Mouse (Mus musculus) adrenal gland, adult (tissue): ENCODE measurements around the gene Lrrc9.

Experiments used
- DNase-seq, 2 experiments: peaks; one replicate each; pipeline ENCODE4 v3.0.0; 2022 to 2023; ENCODE audit warnings: low spot score in 1 of 2; ENCODE audit not compliant: inconsistent age in 2 of 2

Lrrc9 gene

DNA sequence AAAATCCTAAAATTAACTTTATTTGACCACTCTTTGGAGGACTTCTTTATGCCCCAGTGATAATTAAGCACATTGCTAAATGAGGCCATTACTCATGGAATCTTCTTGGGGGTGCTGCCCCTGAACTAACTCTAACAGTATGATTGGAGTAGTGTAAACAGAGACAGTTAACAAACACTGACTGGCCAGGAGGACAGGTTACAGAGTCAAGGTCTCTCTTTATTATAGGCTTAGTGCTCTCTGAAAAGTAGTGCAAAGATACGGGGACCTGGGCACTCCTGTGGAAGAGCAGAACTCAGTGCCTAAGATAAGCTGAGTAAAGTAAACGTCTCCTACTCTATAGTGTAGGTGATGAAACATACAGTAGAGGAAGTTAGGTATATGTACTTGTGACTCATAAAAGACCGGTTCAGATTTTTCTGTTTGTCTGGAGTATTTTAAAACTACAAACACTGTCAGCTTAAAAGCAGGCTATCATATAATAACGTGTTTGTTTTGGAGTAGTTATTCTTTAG is 122.7 kb downstream of the Lrrc9 start:
- DNase-seq: no peak
